Mouse (Mus musculus) C2C12 (cell line): Measurements from ENCODE around the gene Mon1b. TPM values are rescaled to one million over a fixed set of nuclear protein-coding genes. Genes with fewer than 3 reads are reported as not detected.

ENCODE experiments used
- H3K27me3 ChIP-seq: one replicate; pipeline ENCODE4 v1.6.1; 2011; ENCODE audit not compliant: control insufficient read depth, insufficient read depth, insufficient read length
- H3K36me3 ChIP-seq: one replicate; pipeline ENCODE4 v1.6.1; 2011; ENCODE audit not compliant: control insufficient read depth, insufficient read depth
- H3K4me3 ChIP-seq: one replicate; pipeline ENCODE4 v1.5.1; 2011; ENCODE audit warnings: mild to moderate bottlenecking, control low read depth; ENCODE audit not compliant: poor library complexity, insufficient read depth, severe bottlenecking
- H3K79me2 ChIP-seq: one replicate; pipeline ENCODE4 v1.6.1; 2011; ENCODE audit not compliant: control insufficient read depth, insufficient read depth
- H3K79me3 ChIP-seq: one replicate; pipeline ENCODE4 v1.6.1; 2011; ENCODE audit warnings: low read depth, control low read depth
- H3ac ChIP-seq: one replicate; pipeline ENCODE3; 2011; ENCODE audit warnings: low read depth; ENCODE audit not compliant: control insufficient read depth, insufficient read length
- CEBPB ChIP-seq: IDR thresholded peaks from one replicate; pipeline ENCODE4 v1.6.1; 2011; ENCODE audit warnings: low read depth, mild to moderate bottlenecking, control low read depth, moderate library complexity
- CTCF ChIP-seq: IDR thresholded peaks from one replicate; pipeline ENCODE4 v1.5.1; 2011; ENCODE audit not compliant: control insufficient read depth, insufficient read depth, insufficient read length
- FOSL1 ChIP-seq: IDR thresholded peaks from one replicate; pipeline ENCODE4 v1.8.0; 2011; ENCODE audit warnings: mild to moderate bottlenecking, low read length; ENCODE audit not compliant: poor library complexity, insufficient read depth, severe bottlenecking
- MAX ChIP-seq: IDR thresholded peaks from one replicate; pipeline ENCODE4 v1.6.1; 2011; ENCODE audit warnings: mild to moderate bottlenecking, control low read depth
- MYOD1 ChIP-seq: IDR thresholded peaks from one replicate; pipeline ENCODE4 v1.6.1; 2011; ENCODE audit warnings: low read depth; ENCODE audit not compliant: control insufficient read depth, insufficient read length
- MYOG ChIP-seq: IDR thresholded peaks from one replicate; pipeline ENCODE4 v1.6.1; 2011; ENCODE audit not compliant: control insufficient read depth, insufficient read length; ENCODE audit errors: extremely low read depth
- USF1 ChIP-seq: IDR thresholded peaks from one replicate; pipeline ENCODE4 v1.6.1; 2011; ENCODE audit warnings: low read depth, mild to moderate bottlenecking, control low read depth, moderate library complexity
- polyA plus RNA-seq: library from polyadenylated mRNA; unstranded; fragments of >200 nt; fragmentation: generic; extraction: Trizol; gene quantifications from one replicate; pipeline ENCODE4 v1.2.1, GENCODE M21; 2012; ENCODE audit warnings: missing spikeins

Mon1b gene
- polyA plus RNA-seq, 1 experiment, result 5.2 TPM

- TF ChIP-seq MYOG (no peak), MYOD1 (no peak), CEBPB (no peak), MAX (no peak), CTCF (no peak), FOSL1 (no peak)
- H3K79me3 ChIP-seq, result no peaks in the 10 kb centered on the region
- no peaks in the 10 kb centered on the region for H3K79me2 ChIP-seq
- H3ac ChIP-seq, result no peak overlapping the region
- H3K4me3 ChIP-seq, result no peak overlapping the region
- no peaks in the 10 kb centered on the region for H3K36me3 ChIP-seq
- H3K27me3 ChIP-seq, result no peaks in the 10 kb centered on the region
Measured at GRCm38 (mm10) chr8:113675281-113675680, 39.9 kb downstream of the Mon1b start.

GRCm38 (mm10) chr8:113676811-113677210, 41.4 kb downstream of the Mon1b start:
- Histone ChIP-seq H3K79me3 (no peaks in the 10 kb centered on the region), H3ac (no peak overlapping the region), H3K36me3 (no peaks in the 10 kb centered on the region), H3K79me2 (no peaks in the 10 kb centered on the region), H3K27me3 (no peaks in the 10 kb centered on the region), H3K4me3 (no peak overlapping the region)
- TF ChIP-seq MAX, result no peak
- TF ChIP-seq CEBPB, result no peak
- TF ChIP-seq FOSL1, result no peak
- no peak for TF ChIP-seq USF1
- TF ChIP-seq MYOG, result no peak
- no peak for TF ChIP-seq CTCF
- no peak for TF ChIP-seq MYOD1

- Histone ChIP-seq H3K79me3 (no peaks in the 10 kb centered on the region), H3K27me3 (no peaks in the 10 kb centered on the region), H3K36me3 (no peaks in the 10 kb centered on the region), H3K79me2 (no peaks in the 10 kb centered on the region), H3ac (no peak overlapping the region), H3K4me3 (no peak overlapping the region)
- TF ChIP-seq USF1 (no peak), MYOD1 (no peak), MYOG (no peak), MAX (no peak), CTCF (no peak), FOSL1 (no peak), CEBPB (no peak)
Measured at GRCm38 (mm10) chr8:113679361-113679760, 44.0 kb downstream of the Mon1b start.

GRCm38 (mm10) chr8:113687889-113688542, 52.6 kb downstream of the Mon1b start:
- H3K79me2 ChIP-seq, result no peaks in the 10 kb centered on the region
- H3K4me3 ChIP-seq, result no peak overlapping the region
- no peaks in the 10 kb centered on the region for H3K36me3 ChIP-seq
- H3K27me3 ChIP-seq, result no peaks in the 10 kb centered on the region
- no peaks in the 10 kb centered on the region for H3K79me3 ChIP-seq
- H3ac ChIP-seq, result no peak overlapping the region
- TF ChIP-seq FOSL1 (no peak), CEBPB (no peak), MAX (no peak), MYOG (no peak), USF1 (no peak), MYOD1 (no peak), CTCF (no peak)

- H3K4me3 ChIP-seq, result no peak overlapping the region
- no peaks in the 10 kb centered on the region for H3K36me3 ChIP-seq
- no peak overlapping the region for H3ac ChIP-seq
- H3K79me2 ChIP-seq, result no peaks in the 10 kb centered on the region
- no peaks in the 10 kb centered on the region for H3K27me3 ChIP-seq
- H3K79me3 ChIP-seq, result no peaks in the 10 kb centered on the region
- TF ChIP-seq MYOG (no peak), MYOD1 (no peak), MAX (no peak), FOSL1 (no peak), CTCF (no peak), CEBPB (no peak), USF1 (no peak)
Measured at GRCm38 (mm10) chr8:113688543-113688915, 53.1 kb downstream of the Mon1b start.

GRCm38 (mm10) chr8:113691622-113692343, 56.4 kb downstream of the Mon1b start:
- no peaks in the 10 kb centered on the region for H3K36me3 ChIP-seq
- no peak overlapping the region for H3ac ChIP-seq
- no peaks in the 10 kb centered on the region for H3K79me3 ChIP-seq
- no peak for TF ChIP-seq MYOG
- no peak for TF ChIP-seq FOSL1
- no peak for TF ChIP-seq USF1
- TF ChIP-seq MYOD1, result no peak
- no peak for TF ChIP-seq CEBPB
- TF ChIP-seq MAX, result no peak
- no peak for TF ChIP-seq CTCF
- H3K27me3 ChIP-seq, result no peaks in the 10 kb centered on the region
- no peaks in the 10 kb centered on the region for H3K79me2 ChIP-seq
- no peak overlapping the region for H3K4me3 ChIP-seq

Other genes with a start within 250 kb of the Mon1b start
- gene Syce1l, start 7.6 kb downstream of the Mon1b start, polyA plus RNA-seq, result not detected
- not detected for gene Adamts18, start 213.2 kb downstream of the Mon1b start, polyA plus RNA-seq